Mouse (Mus musculus) brain, embryonic 14.5 days (tissue): ENCODE data around the gene Wdr25.

Experiments used
- CTCF ChIP-seq: fragments of 200-500 bp; IDR thresholded peaks from 2 replicates; pipeline ENCODE4 v1.5.1; 2012; ENCODE audit warnings: inconsistent platforms, mild to moderate bottlenecking, moderate library complexity, borderline replicate concordance; ENCODE audit not compliant: insufficient read depth, insufficient read length; ENCODE audit errors: extremely low read depth
- POLR2A ChIP-seq: fragments of 200-500 bp; IDR thresholded peaks from 2 replicates; pipeline ENCODE4 v1.6.1; 2012; ENCODE audit warnings: mild to moderate bottlenecking, inconsistent platforms, borderline replicate concordance; ENCODE audit not compliant: poor library complexity, insufficient read depth, insufficient read length, severe bottlenecking; ENCODE audit errors: extremely low read depth

DNA sequence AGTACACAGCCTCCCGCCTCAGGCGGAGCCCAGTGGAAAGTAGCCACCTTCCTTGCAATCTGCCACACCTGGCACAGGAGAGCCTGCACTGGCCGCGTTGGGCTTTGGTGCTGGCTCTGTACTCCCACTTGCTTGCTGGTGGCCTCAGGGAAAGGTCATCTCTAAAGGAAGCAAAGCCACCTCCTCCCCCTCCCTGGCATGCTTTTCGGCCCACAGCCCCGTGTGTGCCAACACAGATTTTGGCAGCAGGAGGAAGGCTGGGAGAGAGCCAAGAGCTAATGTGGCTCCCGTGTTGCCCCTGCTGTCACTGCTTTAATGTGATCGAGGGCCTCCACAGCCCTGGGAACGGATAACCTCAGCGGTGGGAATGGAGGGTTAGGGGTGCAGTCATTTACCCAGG, 66.8 kb downstream of the Wdr25 start:
- TF ChIP-seq POLR2A, result no peak
- TF ChIP-seq CTCF, result no peak
